Mouse (Mus musculus): Measurements from ENCODE around the gene Sdc3.
A peak's percentile ranks its signal among the peaks of the same experiment; 100 is the strongest.

The Sdc3 gene

GRCm38 (mm10) chr4:130834122-130834521 lies 41.8 kb downstream of the Sdc3 start:
- DNase-seq = no peak

GRCm38 (mm10) chr4:130835550-130835949 lies 43.2 kb downstream of the Sdc3 start:
- DNase-seq = no peak

- no peak for DNase-seq
These were observed 44.1 kb downstream of the Sdc3 start for GRCm38 (mm10) chr4:130836281-130837061.

- DNase-seq = no peak
These were observed 46.2 kb downstream of the Sdc3 start for GRCm38 (mm10) chr4:130838585-130838984.

- no peak for DNase-seq
These were observed 48.9 kb downstream of the Sdc3 start for GRCm38 (mm10) chr4:130841107-130841840.

GRCm38 (mm10) chr4:130848814-130849213 lies 56.5 kb downstream of the Sdc3 start:
- no peak for DNase-seq

- DNase-seq = no peak
These were observed 65.3 kb downstream of the Sdc3 start for GRCm38 (mm10) chr4:130857661-130858060.

- DNase-seq = no peak
These were observed 66.5 kb downstream of the Sdc3 start for GRCm38 (mm10) chr4:130858880-130859279.

- no peak for DNase-seq
These were observed 67.1 kb downstream of the Sdc3 start for GRCm38 (mm10) chr4:130859467-130859866.

- no peak for DNase-seq
These were observed 68.7 kb downstream of the Sdc3 start for GRCm38 (mm10) chr4:130860902-130861652.

GRCm38 (mm10) chr4:130861653-130862208 lies 69.4 kb downstream of the Sdc3 start:
- DNase-seq = peak; percentile 98

GRCm38 (mm10) chr4:130862538-130862937 lies 70.2 kb downstream of the Sdc3 start:
- no peak for DNase-seq

GRCm38 (mm10) chr4:130865460-130865859 lies 73.1 kb downstream of the Sdc3 start:
- DNase-seq = no peak

- DNase-seq = peak; percentile 90
These were observed 73.6 kb downstream of the Sdc3 start for GRCm38 (mm10) chr4:130865901-130866371.

- DNase-seq = no peak
These were observed 75.6 kb downstream of the Sdc3 start for GRCm38 (mm10) chr4:130867940-130868339.

- DNase-seq = no peak
These were observed 76.5 kb downstream of the Sdc3 start for GRCm38 (mm10) chr4:130868803-130869202.

- DNase-seq = no peak
These were observed 80.1 kb downstream of the Sdc3 start for GRCm38 (mm10) chr4:130872414-130872813.

GRCm38 (mm10) chr4:130873440-130873839 lies 81.1 kb downstream of the Sdc3 start:
- DNase-seq = no peak

GRCm38 (mm10) chr4:130874601-130875000 lies 82.3 kb downstream of the Sdc3 start:
- DNase-seq = no peak

Data from right cerebral cortex, postnatal 25 days (tissue).